Mouse (Mus musculus) cerebellum, postnatal 14 days (tissue): ENCODE data around the gene Stk24.

Experiments
- DNase-seq, 2 experiments: peaks; one replicate each; pipeline ENCODE4 v3.0.0; 2021; ENCODE audit warnings: mixed read lengths in 2 of 2

Stk24 gene

GRCm38 (mm10) chr14:121378243-121379115 is 1.3 kb downstream of the Stk24 start:
- peak; percentile 39 to 49 for DNase-seq

GRCm38 (mm10) chr14:121376566-121376965 is 3.2 kb downstream of the Stk24 start:
- DNase-seq, result no peak

DNA sequence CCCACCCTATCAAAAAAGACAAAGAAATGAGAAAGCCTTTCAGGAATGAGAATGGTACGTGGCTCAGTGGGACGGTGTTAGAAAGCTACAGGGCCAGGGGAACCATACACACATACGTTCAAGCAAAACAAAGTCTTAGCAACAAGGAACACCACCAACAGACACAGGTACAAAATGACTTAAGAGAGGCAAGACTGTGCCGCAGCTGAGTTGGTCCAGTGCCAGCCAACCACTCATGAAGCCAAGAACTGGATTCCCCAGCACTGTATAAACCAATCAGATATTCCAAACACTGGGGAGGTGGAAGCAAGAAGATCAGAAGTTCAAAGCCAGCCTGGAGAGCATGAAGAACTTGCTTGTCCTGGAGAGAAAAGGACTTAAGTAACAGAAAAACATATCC is 5.9 kb downstream of the Stk24 start:
- peak; percentile 49 to 50 for DNase-seq

- DNase-seq, result no peak
Measured at GRCm38 (mm10) chr14:121373020-121373419, 6.8 kb downstream of the Stk24 start.

GRCm38 (mm10) chr14:121371911-121372820 is 7.6 kb downstream of the Stk24 start:
- no peak for DNase-seq

GRCm38 (mm10) chr14:121369385-121369784 is 10.4 kb downstream of the Stk24 start:
- DNase-seq, result no peak

GRCm38 (mm10) chr14:121368108-121368705 is 11.6 kb downstream of the Stk24 start:
- DNase-seq, result no peak

DNA sequence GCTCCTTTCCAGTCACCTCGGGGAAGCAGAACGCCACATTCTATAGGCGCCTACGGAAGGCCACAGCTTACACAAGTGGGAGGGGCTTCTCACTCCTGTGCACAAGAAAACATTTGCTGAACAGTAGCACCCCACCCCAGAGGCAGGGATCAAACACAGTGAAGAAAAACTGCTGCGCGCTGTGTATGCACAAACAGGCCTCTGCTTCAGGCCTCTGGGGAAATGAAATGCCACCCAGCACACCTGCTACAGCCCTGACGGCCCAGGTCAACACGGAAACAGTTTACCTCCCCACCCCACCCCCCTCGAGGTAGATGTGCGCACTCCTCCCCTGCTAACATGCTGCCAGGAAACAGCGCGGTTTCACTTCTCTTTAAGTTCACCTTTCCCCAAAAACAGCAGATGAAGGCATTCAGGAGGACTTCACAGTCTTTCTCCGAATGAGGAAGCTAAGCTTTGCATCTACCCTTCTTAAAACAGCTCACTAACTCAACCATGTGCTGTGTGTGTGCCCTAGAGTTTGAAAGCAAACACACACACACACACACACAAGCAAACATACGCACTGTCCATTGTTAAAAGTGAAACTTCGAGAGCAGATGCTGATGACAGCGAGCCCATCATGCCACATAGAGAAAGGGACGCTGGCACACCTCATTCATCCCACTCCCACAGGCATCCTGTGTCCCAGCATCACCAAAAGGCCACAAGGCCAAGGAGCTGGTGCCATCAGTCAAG is 13.7 kb downstream of the Stk24 start:
- no peak for DNase-seq

GRCm38 (mm10) chr14:121365390-121365789 is 14.4 kb downstream of the Stk24 start:
- DNase-seq, result peak; percentile 64 to 67

DNA sequence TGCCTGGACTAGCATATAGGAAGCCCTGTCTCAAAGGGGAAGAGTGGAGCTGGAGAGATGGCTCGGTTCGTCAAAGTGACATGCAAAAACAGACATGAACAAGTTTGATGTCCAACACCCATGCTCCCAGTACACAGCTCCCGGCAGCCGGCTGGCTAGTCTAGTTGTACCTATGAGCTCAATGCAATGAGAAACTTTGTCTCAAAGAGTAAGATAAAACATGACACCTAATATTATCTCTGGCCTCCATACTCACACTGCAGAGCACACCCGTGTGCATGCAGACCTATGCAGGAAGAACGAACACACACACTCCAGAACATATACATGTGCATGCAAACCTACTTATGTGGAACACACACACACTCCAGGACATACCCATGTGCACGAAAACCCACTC is 15.5 kb downstream of the Stk24 start:
- no peak for DNase-seq

GRCm38 (mm10) chr14:121361319-121362114 is 18.3 kb downstream of the Stk24 start:
- peak; percentile 50 to 55 for DNase-seq

- DNase-seq, result no peak
Measured at GRCm38 (mm10) chr14:121359850-121360249, 20.0 kb downstream of the Stk24 start.

GRCm38 (mm10) chr14:121359015-121359414 is 20.8 kb downstream of the Stk24 start:
- DNase-seq, result no peak

DNA sequence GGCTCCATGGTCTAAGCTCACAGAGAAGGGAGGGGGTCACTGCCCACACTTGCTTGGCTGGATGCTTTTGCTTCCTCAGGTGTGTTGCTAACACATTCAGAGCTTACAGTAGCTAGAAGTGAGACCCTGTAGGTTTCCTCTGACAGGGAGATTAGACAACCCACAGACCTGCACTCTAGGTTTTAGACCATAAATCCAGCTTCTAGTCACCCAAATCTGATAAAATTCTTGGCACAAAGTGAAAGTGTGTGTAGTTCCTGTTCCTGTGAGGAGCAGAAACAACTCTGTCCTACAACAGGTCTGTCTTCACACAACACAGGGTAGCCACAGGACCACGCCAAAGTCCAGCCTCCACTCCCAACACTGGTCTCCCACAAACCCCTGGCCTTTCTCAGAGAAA is 21.5 kb downstream of the Stk24 start:
- DNase-seq, result no peak

DNA sequence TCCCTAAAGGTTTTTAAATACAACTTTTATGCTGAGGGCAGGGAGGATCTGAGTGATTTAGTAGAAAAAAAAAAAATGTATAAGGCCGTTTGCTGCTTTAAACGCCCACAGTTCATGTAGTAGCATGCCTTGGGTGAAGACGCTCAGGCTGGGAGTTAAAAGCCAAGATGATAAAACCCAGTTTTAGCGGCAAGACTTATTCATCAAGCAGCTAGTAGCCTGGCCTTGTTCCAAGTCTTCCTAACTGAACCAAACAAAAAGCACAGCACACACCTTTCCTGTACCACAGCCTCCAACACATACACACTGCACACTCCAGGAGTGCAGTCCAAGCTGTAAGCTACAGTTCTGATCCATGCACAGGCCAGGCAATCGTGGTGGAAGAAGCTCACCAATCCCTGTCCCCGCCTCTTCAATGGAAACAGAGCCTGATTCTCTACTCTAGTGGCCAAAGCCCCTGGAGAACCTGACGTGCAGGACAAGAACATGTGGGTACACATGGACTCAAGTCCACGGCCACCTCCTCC is 23.4 kb downstream of the Stk24 start:
- DNase-seq, result no peak

GRCm38 (mm10) chr14:121355732-121356131 is 24.1 kb downstream of the Stk24 start:
- DNase-seq, result no peak

DNA sequence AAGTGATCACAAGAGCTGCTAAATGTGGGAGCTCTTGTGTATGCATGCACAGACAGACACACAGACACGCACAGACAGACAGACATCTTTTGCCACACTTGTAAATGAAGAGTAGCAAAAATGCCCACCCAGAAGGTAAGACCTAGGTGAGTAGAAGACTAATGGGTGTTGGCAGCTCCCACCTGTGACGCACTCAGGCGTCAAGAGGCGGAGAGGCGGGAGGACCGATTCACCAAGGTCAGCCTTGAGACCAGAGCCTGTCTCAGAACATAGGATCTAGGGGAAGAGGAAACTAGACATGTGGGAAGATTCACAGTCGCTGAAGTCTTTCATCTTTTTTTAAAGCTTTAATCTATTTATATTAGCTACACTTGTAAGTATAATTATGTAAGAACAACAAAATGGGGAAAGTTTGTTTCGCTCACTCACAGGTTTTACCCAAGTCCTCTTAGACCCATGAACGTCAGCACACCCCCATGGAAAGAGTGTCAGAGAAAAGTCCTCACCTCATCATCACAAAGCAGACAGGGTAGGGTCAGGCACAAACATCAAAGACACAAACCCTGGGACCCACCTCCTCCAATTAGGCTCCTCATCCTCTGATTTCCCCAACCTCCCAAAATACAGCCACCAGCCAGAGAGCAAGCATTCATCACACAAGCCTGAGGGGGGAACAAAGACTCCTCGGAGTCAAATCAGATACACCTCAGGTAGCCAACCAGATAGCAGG is 26.0 kb downstream of the Stk24 start:
- no peak for DNase-seq

GRCm38 (mm10) chr14:121352744-121353143 is 27.1 kb downstream of the Stk24 start:
- DNase-seq, result no peak

DNA sequence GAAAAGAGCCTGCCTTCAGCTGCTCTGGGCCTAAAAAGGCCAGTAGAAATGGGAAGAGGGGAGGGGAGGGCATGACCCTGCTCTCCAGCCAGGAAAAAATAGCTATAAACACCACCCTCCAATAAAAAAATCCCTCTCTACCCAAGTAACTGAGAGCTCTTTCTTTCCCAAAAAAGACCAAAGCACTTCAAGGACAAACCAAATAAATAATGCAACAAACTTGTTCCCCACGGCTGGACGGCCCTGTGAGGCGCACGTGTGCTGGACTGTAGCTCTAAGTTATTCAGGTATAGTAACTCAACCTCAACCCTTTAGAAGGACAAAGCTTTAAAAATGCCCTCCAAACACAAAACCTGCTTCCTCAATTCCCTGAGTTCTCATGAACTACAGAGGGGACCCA is 28.1 kb downstream of the Stk24 start:
- no peak for DNase-seq

DNA sequence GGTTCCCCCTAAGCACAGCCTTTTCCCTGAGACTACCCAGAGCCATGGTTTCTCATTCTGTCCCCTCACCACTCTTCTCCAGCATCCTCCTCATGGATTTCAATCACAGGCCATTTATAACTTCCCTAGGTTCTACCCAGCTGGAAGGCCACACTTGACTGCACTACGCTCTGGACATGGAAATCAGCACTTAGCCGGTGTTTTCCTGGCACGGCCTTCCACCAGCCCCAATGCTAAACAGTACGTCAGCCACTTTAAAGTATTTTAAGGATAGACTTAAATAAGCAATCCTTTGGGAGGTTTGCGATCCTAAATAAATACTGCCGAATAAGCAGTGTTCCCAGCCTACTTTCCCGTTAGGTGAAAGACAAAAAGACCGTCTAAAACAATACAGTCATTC is 29.8 kb downstream of the Stk24 start:
- DNase-seq, result no peak

DNA sequence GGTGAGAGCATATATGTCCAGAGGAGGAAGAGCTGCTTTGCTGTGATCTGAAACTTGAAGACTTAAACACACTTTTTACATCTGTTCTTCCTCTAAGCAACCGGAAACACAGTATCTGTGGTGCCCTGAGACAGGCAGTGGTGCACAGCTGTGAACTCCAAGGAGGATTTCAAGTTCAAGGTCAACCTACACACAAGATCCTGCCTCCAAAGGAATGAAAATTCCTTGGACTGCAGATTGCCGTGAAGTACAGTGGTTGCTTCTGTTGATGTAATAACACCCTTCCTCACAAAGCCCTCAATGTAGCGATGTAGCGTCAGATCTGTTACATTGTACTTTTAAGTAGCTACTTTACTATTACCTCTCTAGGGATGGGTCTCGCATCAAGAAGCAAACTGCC is 30.5 kb downstream of the Stk24 start:
- no peak for DNase-seq
